Mouse (Mus musculus): ENCODE measurements around the gene Tab2. TPM values are rescaled to one million over a fixed set of nuclear protein-coding genes. Genes with fewer than 3 reads are reported as not detected.

Gene Tab2
- polyA plus RNA-seq (2017; shearing (Covaris generic)): 15.8 TPM

GRCm38 (mm10) chr10:7956228-7957001, at the start of gene Tab2:
Gene Tab2, minus strand, starts transcription at chr10:7956230.

Other genes starting within 250 kb of the Tab2 start
- 99.9 TPM for gene Katna1, start 230.2 kb downstream of the Tab2 start, polyA plus RNA-seq (2017; shearing (Covaris generic))
- gene Ginm1, start 163.4 kb downstream of the Tab2 start, polyA plus RNA-seq (2017; shearing (Covaris generic)): 59.6 TPM
- gene Ppil4, start 163.3 kb downstream of the Tab2 start, polyA plus RNA-seq (2017; shearing (Covaris generic)): 101 TPM
- gene Zc3h12d, start 123.8 kb downstream of the Tab2 start, polyA plus RNA-seq (2017; shearing (Covaris generic)): 23.4 TPM